Mouse (Mus musculus): ENCODE results near the gene Gm30191. TPM values are rescaled to one million over a fixed set of nuclear protein-coding genes. Genes with fewer than 3 reads are reported as not detected.
"Not testable (repeated sequence)": the region's sequence is repeated elsewhere in the genome, so short reads cannot be mapped to it uniquely, and the experiment has no call there.

Gm30191 gene
- polyA plus RNA-seq, 1 experiment: 0.64 TPM

DNA sequence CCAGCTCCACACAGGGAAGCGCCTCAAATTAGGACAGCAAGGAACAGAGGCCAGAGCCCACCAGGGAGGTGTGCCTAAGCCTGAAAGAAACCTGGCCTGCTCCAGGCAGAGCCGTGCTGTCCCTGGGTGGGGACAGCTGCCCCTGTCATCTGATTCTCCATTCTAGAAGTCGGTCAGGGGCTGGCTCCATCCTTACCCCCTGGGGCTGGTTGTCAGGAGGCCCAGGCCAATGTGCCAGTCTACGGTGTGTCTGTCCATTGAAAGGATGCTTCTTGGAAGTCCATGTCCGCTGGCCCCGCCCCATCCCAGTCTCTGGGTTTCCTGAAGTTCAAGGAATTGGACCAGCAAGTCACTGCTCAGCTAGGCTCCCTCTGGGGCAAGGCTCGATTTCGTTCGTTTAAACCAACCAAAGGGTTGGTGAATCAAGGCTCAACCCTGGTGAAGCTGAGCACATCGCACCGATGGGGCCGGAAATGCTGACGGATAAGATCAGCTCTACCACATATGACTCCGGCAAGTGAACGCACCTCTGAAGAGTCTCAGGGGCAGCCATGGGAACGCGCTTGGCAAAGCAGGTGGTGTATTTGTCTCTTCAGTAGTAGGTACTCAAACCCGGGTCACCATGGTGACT lies 46.4 kb downstream of the Gm30191 start:
- DNase-seq (ENCODE audit: low read depth): no peak
- TF ChIP-seq POLR2A (IDR thresholded peaks at IDR 0.05; ENCODE audit: borderline replicate concordance, extremely low read depth, insufficient read depth, insufficient read length, poor library complexity, severe bottlenecking) (no peak), CTCF (IDR thresholded peaks at IDR 0.05; ENCODE audit: borderline replicate concordance, extremely low read depth, insufficient read depth, insufficient read length) (no peak)

DNA sequence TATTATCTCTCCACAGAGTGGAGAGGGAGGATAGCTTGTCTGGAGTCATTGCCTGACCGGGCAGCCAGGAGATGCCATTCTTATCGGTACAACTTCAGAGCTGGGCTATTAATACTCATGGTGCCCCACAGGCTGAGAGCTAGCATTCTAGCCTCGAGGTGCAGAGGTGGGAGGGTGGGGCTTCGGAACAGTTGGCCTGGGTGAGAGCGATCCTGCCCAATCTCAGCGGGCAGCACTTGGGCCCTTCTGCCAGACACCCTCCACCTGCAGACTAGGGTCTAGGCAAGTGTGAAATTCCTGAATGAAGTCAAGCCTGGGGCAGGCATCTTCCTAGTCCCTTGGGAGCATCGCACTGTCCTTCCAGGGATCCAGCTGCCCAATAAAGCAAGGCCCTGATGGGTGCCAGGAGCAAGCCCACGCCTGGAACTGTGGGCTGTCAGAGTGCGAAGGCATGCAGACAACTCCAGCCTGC lies 47.0 kb downstream of the Gm30191 start:
- TF ChIP-seq POLR2A (IDR thresholded peaks at IDR 0.05; ENCODE audit: borderline replicate concordance, extremely low read depth, insufficient read depth, insufficient read length, poor library complexity, severe bottlenecking) (no peak), CTCF (IDR thresholded peaks at IDR 0.05; ENCODE audit: borderline replicate concordance, extremely low read depth, insufficient read depth, insufficient read length) (no peak)
- DNase-seq (ENCODE audit: low read depth): no peak

DNA sequence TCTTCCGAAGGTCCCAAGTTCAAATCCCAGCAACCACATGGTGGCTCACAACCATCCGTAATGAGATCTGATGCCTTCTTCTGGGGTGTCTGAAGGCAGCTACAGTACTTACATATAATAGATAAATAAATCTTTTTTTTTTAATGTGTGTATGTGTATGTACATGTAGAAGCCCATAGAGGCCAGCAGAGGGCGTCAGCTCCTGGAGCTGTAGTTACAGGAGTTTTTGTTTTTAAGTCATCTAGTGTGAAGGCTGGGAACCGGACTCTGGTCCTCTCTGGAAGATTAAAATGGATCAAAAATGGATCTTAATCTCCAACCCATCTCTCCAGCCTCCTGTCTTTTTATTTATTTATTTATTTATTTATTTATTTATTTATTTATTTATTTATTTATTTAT lies 49.4 kb downstream of the Gm30191 start:
- DNase-seq (ENCODE audit: low read depth): not testable (repeated sequence)

DNA sequence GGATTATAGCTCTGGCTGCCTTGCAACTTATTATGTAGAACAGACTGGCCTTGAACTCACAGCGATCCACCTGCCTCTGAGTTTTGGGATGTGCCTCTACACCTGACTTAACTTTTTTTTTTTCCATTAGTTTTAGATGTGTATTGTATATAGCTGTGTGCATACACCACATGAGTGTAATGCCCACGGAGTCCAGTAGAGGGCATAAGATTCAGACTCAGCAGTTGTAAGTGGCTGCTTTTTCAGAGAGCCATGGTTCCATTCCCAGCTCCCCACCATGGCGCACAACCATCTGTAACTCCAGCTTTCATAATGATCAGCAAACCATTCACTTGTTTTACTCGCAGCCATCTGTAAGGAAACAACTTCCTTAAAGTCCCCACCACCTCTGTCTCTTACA lies 49.8 kb downstream of the Gm30191 start:
- no peak for DNase-seq (ENCODE audit: low read depth)

DNA sequence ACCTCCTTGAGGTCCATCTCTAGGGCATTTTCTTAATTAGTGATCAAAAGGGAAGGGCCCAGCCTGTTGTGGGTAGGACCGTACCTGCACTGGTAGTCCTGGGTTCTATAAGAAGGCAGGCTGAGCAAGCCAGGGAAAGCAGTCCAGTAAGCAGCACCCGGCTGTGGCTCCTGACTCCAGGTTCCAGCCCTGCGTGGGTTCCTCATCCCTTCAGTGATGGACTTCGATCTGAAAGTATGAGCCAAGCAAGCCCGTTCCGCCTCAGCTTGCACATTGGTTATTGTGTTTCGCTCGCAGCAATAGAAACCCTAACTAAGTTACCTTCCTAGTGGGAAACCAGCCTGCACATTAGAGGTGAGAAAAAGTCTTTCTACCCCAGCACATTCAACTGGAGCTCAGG lies 50.6 kb downstream of the Gm30191 start:
- no peak for DNase-seq (ENCODE audit: low read depth)
- TF ChIP-seq CTCF (IDR thresholded peaks at IDR 0.05; ENCODE audit: borderline replicate concordance, extremely low read depth, insufficient read depth, insufficient read length) (no peak), POLR2A (IDR thresholded peaks at IDR 0.05; ENCODE audit: borderline replicate concordance, extremely low read depth, insufficient read depth, insufficient read length, poor library complexity, severe bottlenecking) (no peak)

More for the DNA sequence above, 49.8 kb downstream of the Gm30191 start:
- TF ChIP-seq POLR2A (IDR thresholded peaks at IDR 0.05; ENCODE audit: borderline replicate concordance, extremely low read depth, insufficient read depth, insufficient read length, poor library complexity, severe bottlenecking): no peak
- peak; percentile 14; the same call in 1 of the 2 replicates for TF ChIP-seq CTCF (IDR thresholded peaks at IDR 0.05; ENCODE audit: borderline replicate concordance, extremely low read depth, insufficient read depth, insufficient read length)

DNA sequence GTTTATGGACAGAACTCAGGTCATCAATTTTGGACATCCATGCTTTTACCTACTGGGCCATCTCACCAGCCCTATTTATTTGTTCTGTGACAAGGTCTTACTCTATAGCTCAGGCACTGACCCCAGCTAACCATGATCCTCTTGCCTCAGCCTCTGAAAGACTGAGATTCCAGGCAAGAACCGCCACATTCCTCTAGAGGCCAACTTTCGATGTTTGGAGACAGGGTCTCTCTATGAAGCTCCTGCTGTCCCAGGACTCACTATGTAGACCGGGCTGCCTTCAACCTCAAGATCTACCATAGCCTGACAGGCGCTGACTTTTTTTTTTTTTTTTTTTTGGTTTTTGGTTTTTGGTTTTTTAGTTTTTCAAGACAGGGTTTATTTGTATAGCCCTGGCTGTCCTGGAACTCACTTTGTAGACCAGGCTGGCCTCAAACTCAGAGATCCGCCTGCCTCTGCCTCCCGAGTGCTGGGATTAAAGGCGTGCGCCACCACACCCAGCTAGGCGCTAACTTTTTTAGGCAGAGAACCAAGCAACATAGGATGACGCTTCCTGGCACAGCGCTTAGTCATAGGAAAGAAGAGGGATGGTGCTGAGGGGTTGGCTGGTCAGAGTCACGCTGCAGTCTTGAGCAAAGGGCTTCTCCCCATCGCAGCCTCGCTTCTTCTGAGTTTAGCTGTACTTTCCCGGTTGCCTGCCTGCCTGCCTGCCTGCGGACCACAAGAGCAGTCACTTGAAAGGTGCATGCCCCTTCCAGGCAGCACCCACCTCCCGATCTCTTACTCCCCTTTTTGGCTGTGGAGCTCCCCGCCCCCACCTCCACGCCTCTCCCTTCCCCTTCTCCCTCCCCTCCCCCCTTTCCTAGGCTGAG lies 52.1 kb downstream of the Gm30191 start:
- DNase-seq (ENCODE audit: low read depth): no peak

DNA sequence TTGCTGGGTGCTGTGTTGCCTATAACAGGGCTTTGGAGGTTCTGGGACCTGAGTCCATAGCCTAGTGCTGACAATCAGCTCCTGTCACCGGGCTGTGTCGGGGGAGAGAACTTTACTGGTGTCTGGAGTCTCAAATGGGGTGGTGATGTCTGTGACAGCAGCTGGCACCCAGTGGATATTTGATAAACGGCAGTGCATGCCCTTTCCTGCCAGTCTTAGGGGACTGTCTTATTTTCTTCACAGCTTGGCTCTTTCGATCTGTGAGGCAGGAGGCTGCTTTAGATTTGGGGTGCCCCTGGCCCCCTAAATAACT lies 52.7 kb downstream of the Gm30191 start:
- TF ChIP-seq CTCF (IDR thresholded peaks at IDR 0.05; ENCODE audit: borderline replicate concordance, extremely low read depth, insufficient read depth, insufficient read length) (no peak), POLR2A (IDR thresholded peaks at IDR 0.05; ENCODE audit: borderline replicate concordance, extremely low read depth, insufficient read depth, insufficient read length, poor library complexity, severe bottlenecking) (no peak)

More for the DNA sequence above, 52.1 kb downstream of the Gm30191 start:
- no peak for TF ChIP-seq CTCF (IDR thresholded peaks at IDR 0.05; ENCODE audit: borderline replicate concordance, extremely low read depth, insufficient read depth, insufficient read length)
- TF ChIP-seq POLR2A (IDR thresholded peaks at IDR 0.05; ENCODE audit: borderline replicate concordance, extremely low read depth, insufficient read depth, insufficient read length, poor library complexity, severe bottlenecking): no peak

More for the DNA sequence above, 52.7 kb downstream of the Gm30191 start:
- DNase-seq (ENCODE audit: low read depth): no peak

Other genes with a start within 250 kb of the Gm30191 start
- gene Dhdds, start 246.0 kb upstream of the Gm30191 start, polyA plus RNA-seq (2012; rRNA removed): 47.0 and 56.1 TPM in 2 replicates
- gene Lin28a, start 228.1 kb upstream of the Gm30191 start, polyA plus RNA-seq (2012; rRNA removed): 0.34 TPM in 2 replicates
- gene Zfp683, start 193.1 kb upstream of the Gm30191 start, polyA plus RNA-seq (2012; rRNA removed): not detected in 2 replicates
- gene Crybg2, start 186.1 kb upstream of the Gm30191 start, polyA plus RNA-seq (2012; rRNA removed): 2.0 and 2.3 TPM in 2 replicates
- gene Cd52, start 151.9 kb upstream of the Gm30191 start, polyA plus RNA-seq (2012; rRNA removed): 2.3 and 2.5 TPM in 2 replicates
- 25.1 and 28.4 TPM in 2 replicates for gene Ubxn11, start 144.4 kb upstream of the Gm30191 start, polyA plus RNA-seq (2012; rRNA removed)
- gene Sh3bgrl3, start 118.1 kb upstream of the Gm30191 start, polyA plus RNA-seq (2012; rRNA removed): 240 and 300 TPM in 2 replicates
- 22.0 and 24.7 TPM in 2 replicates for gene Cep85, start 59.8 kb upstream of the Gm30191 start, polyA plus RNA-seq (2012; rRNA removed)
- gene Gm7534, start 43.9 kb upstream of the Gm30191 start, polyA plus RNA-seq (2012; rRNA removed): not detected in 2 replicates
- not detected in 2 replicates for gene Catsper4, start 19.6 kb upstream of the Gm30191 start, polyA plus RNA-seq (2012; rRNA removed)
- 0.30 and 0.34 TPM in 2 replicates for gene Cnksr1, start 8.5 kb upstream of the Gm30191 start, polyA plus RNA-seq (2012; rRNA removed)
- gene E130218I03Rik, start 3.3 kb upstream of the Gm30191 start, polyA plus RNA-seq (2012; rRNA removed): not detected in 2 replicates
- gene Zfp593, start 1.3 kb upstream of the Gm30191 start, polyA plus RNA-seq (2012; rRNA removed): 14.5 and 19.0 TPM in 2 replicates
- 16.5 and 16.6 TPM in 2 replicates for gene Grrp1, start 7.2 kb downstream of the Gm30191 start, polyA plus RNA-seq (2012; rRNA removed)
- 18.8 and 20.7 TPM in 2 replicates for gene Pdik1l, start 41.0 kb downstream of the Gm30191 start, polyA plus RNA-seq (2012; rRNA removed)
- gene Trim63, start 68.2 kb downstream of the Gm30191 start, polyA plus RNA-seq (2012; rRNA removed): 0.13 and 0.33 TPM in 2 replicates
- 0.05 TPM in 1 of 2 replicates, not detected in the other for gene Slc30a2, start 96.2 kb downstream of the Gm30191 start, polyA plus RNA-seq (2012; rRNA removed)
- gene Extl1, start 136.9 kb downstream of the Gm30191 start, polyA plus RNA-seq (2012; rRNA removed): 0.32 and 0.40 TPM in 2 replicates
- gene Pafah2, start 149.4 kb downstream of the Gm30191 start, polyA plus RNA-seq (2012; rRNA removed): 14.0 and 14.6 TPM in 2 replicates
- 1,070 and 2,202 TPM in 2 replicates for gene Stmn1, start 221.4 kb downstream of the Gm30191 start, polyA plus RNA-seq (2012; rRNA removed)
- gene Paqr7, start 249.8 kb downstream of the Gm30191 start, polyA plus RNA-seq (2012; rRNA removed): 19.6 and 21.3 TPM in 2 replicates